Mouse (Mus musculus) kidney, adult 2 months (tissue): ENCODE data around the gene Setd1a.

Experiments used
- CTCF ChIP-seq: fragments of 200-500 bp; conservative IDR thresholded peaks from 2 replicates; pipeline ENCODE4 v1.5.1; 2011; ENCODE audit warnings: low read depth, mild to moderate bottlenecking, control low read depth, low read length, moderate library complexity, mixed read lengths; ENCODE audit not compliant: insufficient read depth, insufficient read length
- POLR2A ChIP-seq: fragments of 200-500 bp; IDR thresholded peaks from one replicate; pipeline ENCODE4 v1.6.1; 2011; ENCODE audit warnings: low read depth, low read length, control low read depth

DNA sequence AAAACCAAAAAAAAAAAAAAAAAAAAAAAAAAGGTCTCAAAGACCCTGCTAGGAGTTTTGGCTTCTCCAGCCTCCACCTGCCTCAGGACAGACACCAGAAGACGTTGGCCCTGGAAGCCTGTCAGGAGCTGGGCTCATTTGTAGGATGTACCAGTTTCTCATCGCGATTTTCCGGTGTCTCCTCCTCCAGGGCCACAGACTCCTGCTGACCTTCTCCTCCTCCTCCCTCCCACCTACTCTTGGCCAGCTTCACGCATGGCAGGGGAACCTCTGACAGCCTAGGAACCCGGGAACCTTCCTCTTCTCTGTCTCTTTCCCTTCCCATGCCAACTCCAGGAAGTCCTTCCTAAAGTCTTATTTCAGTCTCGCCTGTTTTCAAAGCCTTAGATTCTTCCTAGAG, 40.6 kb downstream of the Setd1a start:
- TF ChIP-seq CTCF (no peak), POLR2A (no peak)
